Mouse (Mus musculus) kidney, postnatal 25 days (tissue): Measurements from ENCODE around the gene Hspb6.

Experiments used
- DNase-seq, 2 experiments: peaks; one replicate each; pipeline ENCODE4 v3.0.0; 2021; ENCODE audit warnings: mixed read lengths in 2 of 2

Hspb6 gene

GRCm38 (mm10) chr7:30587842-30588667 lies 36.1 kb downstream of the Hspb6 start:
- peak in 1 of 2 experiments; percentile 38 for DNase-seq

GRCm38 (mm10) chr7:30588676-30589434 lies 36.9 kb downstream of the Hspb6 start, which contains the start of gene Kmt2b:
TSS of gene Kmt2b (minus strand) at chr7:30588726.
- DNase-seq = peak; percentile 97 to 99

- DNase-seq = peak; percentile 90 to 91
Measured at GRCm38 (mm10) chr7:30589435-30590301, 37.7 kb downstream of the Hspb6 start.

GRCm38 (mm10) chr7:30590927-30591604 lies 39.1 kb downstream of the Hspb6 start:
- no peak for DNase-seq

GRCm38 (mm10) chr7:30591605-30591951 lies 39.6 kb downstream of the Hspb6 start:
- no peak for DNase-seq

GRCm38 (mm10) chr7:30592772-30593423 lies 40.9 kb downstream of the Hspb6 start:
- DNase-seq = no peak

- no peak for DNase-seq
Measured at GRCm38 (mm10) chr7:30593579-30594509, 41.9 kb downstream of the Hspb6 start.

- no peak for DNase-seq
Measured at GRCm38 (mm10) chr7:30594510-30595024, 42.6 kb downstream of the Hspb6 start.

- no peak for DNase-seq
Measured at GRCm38 (mm10) chr7:30596093-30596492, 44.1 kb downstream of the Hspb6 start.

- DNase-seq = no peak
Measured at GRCm38 (mm10) chr7:30596811-30597210, 44.8 kb downstream of the Hspb6 start.

- no peak for DNase-seq
Measured at GRCm38 (mm10) chr7:30598786-30599185, 46.8 kb downstream of the Hspb6 start, which contains the start of gene Zbtb32. TSS of gene Zbtb32 (minus strand) at chr7:30598909.

- peak; percentile 98 to 99 for DNase-seq
Measured at GRCm38 (mm10) chr7:30599933-30600353, 48.0 kb downstream of the Hspb6 start.

- peak; percentile 68 to 82 for DNase-seq
Measured at GRCm38 (mm10) chr7:30600651-30601050, 48.7 kb downstream of the Hspb6 start.

- peak; percentile 66 to 89 for DNase-seq
Measured at GRCm38 (mm10) chr7:30602583-30602982, 50.6 kb downstream of the Hspb6 start.

GRCm38 (mm10) chr7:30604424-30604823 lies 52.4 kb downstream of the Hspb6 start:
- no peak for DNase-seq

- DNase-seq = no peak
Measured at GRCm38 (mm10) chr7:30604944-30605343, 53.0 kb downstream of the Hspb6 start.
